Mouse (Mus musculus) intestine, embryonic 16.5 days (tissue): ENCODE results near the gene Gm3047. TPM values are rescaled to one million over a fixed set of nuclear protein-coding genes. Genes with fewer than 3 reads are reported as not detected.
"Not testable (repeated sequence)": the region's sequence is repeated elsewhere in the genome, so short reads cannot be mapped to it uniquely, and the experiment has no call there.

Source experiments
- ATAC-seq: fragments of 200-750 bp; cut with Nextera tagmentation; 2 replicates; pipeline ENCODE4 v1.8.0; 2017; ENCODE audit warnings: moderate TSS enrichment, moderate library complexity
- H3K27ac ChIP-seq: fragments of 300-500 bp; sonication (generic); 2 replicates; pipeline ENCODE4 v1.5.1; 2014; ENCODE audit warnings: mild to moderate bottlenecking, low read length
- H3K27me3 ChIP-seq: fragments of 300-500 bp; sonication (generic); replicated peaks from 2 replicates; pipeline ENCODE4 v1.6.1; 2014; ENCODE audit warnings: low read length, control low read depth, mixed read lengths; ENCODE audit not compliant: control insufficient read depth, insufficient read depth
- H3K36me3 ChIP-seq: fragments of 300-500 bp; sonication (generic); 2 replicates; pipeline ENCODE4 v1.6.1; 2014; ENCODE audit warnings: low read length, control low read depth; ENCODE audit not compliant: control insufficient read depth, insufficient read depth
- H3K4me1 ChIP-seq: fragments of 300-500 bp; sonication (generic); 2 replicates; pipeline ENCODE4 v1.6.1; 2014; ENCODE audit warnings: low read length, control low read depth, mixed read lengths; ENCODE audit not compliant: control insufficient read depth, insufficient read depth
- H3K4me2 ChIP-seq: fragments of 300-500 bp; sonication (generic); 2 replicates; pipeline ENCODE4 v1.6.1; 2014; ENCODE audit warnings: low read depth, low read length, control low read depth
- H3K4me3 ChIP-seq: fragments of 300-500 bp; sonication (generic); 2 replicates; pipeline ENCODE4 v1.5.1; 2014; ENCODE audit warnings: mild to moderate bottlenecking, low read length
- H3K9ac ChIP-seq: fragments of 300-500 bp; sonication (generic); 2 replicates; pipeline ENCODE4 v1.6.1; 2014; ENCODE audit warnings: low read depth, low read length
- H3K9me3 ChIP-seq: fragments of 300-500 bp; sonication (generic); 2 replicates; pipeline ENCODE4 v1.6.1; 2016; ENCODE audit warnings: low read length, control low read depth; ENCODE audit not compliant: control insufficient read depth
- WGBS: fragments of 180-500 bp; shearing (Covaris S2); extraction: QIAGEN DNeasy Blood & Tissue Kit; methylation state at CpG from one replicate; pipeline ENCODE4 v1.1.7; 2014; 5-methylcytosine and 5-hydroxymethylcytosine counted together
- polyA plus RNA-seq: library from polyadenylated mRNA; unstranded; fragments of >200 nt; fragmentation: Nextera tagmentation; extraction: Ambion mirVana; gene quantifications from 2 replicates; pipeline ENCODE4 v1.2.1, GENCODE M21; 2015

Gm3047 gene
- not detected in 2 replicates for polyA plus RNA-seq

DNA sequence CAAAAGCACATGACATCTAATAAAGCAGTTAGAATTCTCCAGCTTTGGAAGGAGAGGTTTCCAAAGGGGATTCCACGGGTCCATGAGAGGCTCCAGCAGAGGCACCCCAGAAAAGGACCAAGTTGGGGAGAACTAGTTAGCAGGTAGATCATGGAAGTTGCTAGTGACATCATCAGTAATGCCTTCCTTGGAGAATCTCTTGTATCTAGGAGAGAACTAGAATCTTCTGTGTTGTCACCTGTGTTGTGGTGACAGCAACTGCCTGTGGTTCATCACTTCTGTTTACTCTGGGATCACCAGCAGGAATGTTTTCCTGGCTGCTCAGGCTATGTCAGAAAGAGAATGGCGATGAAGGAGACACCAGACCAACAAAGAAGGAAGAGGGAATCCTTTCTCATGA, at the start of gene Gm3047:
TSS of gene Gm3047 (plus strand) at position 301 of the 400 bp plus-strand sequence.
- H3K9ac ChIP-seq, H3K4me3 ChIP-seq, ATAC-seq, H3K4me1 ChIP-seq, H3K9me3 ChIP-seq, H3K4me2 ChIP-seq, H3K36me3 ChIP-seq, H3K27ac ChIP-seq, H3K27me3 ChIP-seq: not testable (repeated sequence)
- WGBS: no CpG with 5 or more reads among the region's 2 CpGs

Other genes with a start within 250 kb of the Gm3047 start
- gene Gm3149, start 238.1 kb upstream of the Gm3047 start, polyA plus RNA-seq: not detected in 2 replicates
- not detected in 2 replicates for gene 2610042L04Rik, start 220.6 kb upstream of the Gm3047 start, polyA plus RNA-seq
- not detected in 2 replicates for gene Gm3159, start 157.9 kb upstream of the Gm3047 start, polyA plus RNA-seq
- gene Gm3164, start 140.0 kb upstream of the Gm3047 start, polyA plus RNA-seq: 0.09 TPM in 1 of 2 replicates, not detected in the other
- not detected in 2 replicates for gene Gm3173, start 124.4 kb upstream of the Gm3047 start, polyA plus RNA-seq
- not detected in 2 replicates for gene Gm3182, start 73.7 kb upstream of the Gm3047 start, polyA plus RNA-seq
- gene Gm8159, start 76.9 kb downstream of the Gm3047 start, polyA plus RNA-seq: not detected in 2 replicates
- not detected in 2 replicates for gene Gm3239, start 108.8 kb downstream of the Gm3047 start, polyA plus RNA-seq
- not detected in 2 replicates for gene Gm7876, start 153.8 kb downstream of the Gm3047 start, polyA plus RNA-seq
- 0.07 and 0.10 TPM in 2 replicates for gene Gm3252, start 171.4 kb downstream of the Gm3047 start, polyA plus RNA-seq
- gene Gm9602, start 220.9 kb downstream of the Gm3047 start, polyA plus RNA-seq: not detected in 2 replicates